Comparison of ENCODE assay signal across 10 mouse cellular contexts in genomic region chr9:61445711-61446222, GRCm38 (mm10).
DNase-seq lines count a peak whose midpoint lies in the region; ATAC-seq and TF ChIP-seq lines count a peak whose summit lies in the region.
"Had no signal": no experiment of that assay in that cellular context is flagged by ENCODE, and none has a peak within 500 bp of the region (broad histone marks: within the 10 kb centered on the region; RNA-seq: fewer than 3 reads in every experiment).

No protein-coding gene starts in this region.

- intact Hi-C loops in heart, postnatal 36 days (cut with DNase I), result no loop called here

- H3K4me3 ChIP-seq in heart, embryonic 11.5 days (ENCODE audit: low read depth, low read length), result no peak overlapping the region
- H3K4me3 ChIP-seq in ES-E14 (ENCODE audit: insufficient read depth in 1 of 2, low read depth in 1 of 2, low read length in 2 of 2, poor library complexity in 1 of 2, severe bottlenecking in 1 of 2), result no peak overlapping the region
- no peak overlapping the region for H3K4me3 ChIP-seq in embryonic facial prominence, embryonic 11.5 days (ENCODE audit: low read depth, low read length)

- WGBS in heart, embryonic 11.5 days (ENCODE audit: insufficient replicate concordance), result 9% methylated on average over 5 of the region's 5 CpGs
- WGBS in embryonic facial prominence, embryonic 11.5 days, result 5% methylated on average over 5 of the region's 5 CpGs

- peaks cover 5% of the 10 kb centered on the region; the same call in 1 of the 2 replicates for H3K4me1 ChIP-seq in heart, embryonic 11.5 days (ENCODE audit: control insufficient read depth, insufficient read depth, low read length)
- peaks cover 0 to 11% of the 10 kb centered on the region in 2 experiments; a peak in 2 of 4 replicates for H3K4me1 ChIP-seq in ES-E14 (ENCODE audit: control insufficient read depth in 2 of 2, insufficient read depth in 2 of 2, low read length in 2 of 2, poor library complexity in 1 of 2)
- peaks cover 6% of the 10 kb centered on the region for H3K4me1 ChIP-seq in embryonic facial prominence, embryonic 11.5 days (ENCODE audit: control insufficient read depth, insufficient read depth, low read length)

- H3K27me3 ChIP-seq in heart, embryonic 11.5 days (ENCODE audit: control insufficient read depth, insufficient read depth, low read length), result peaks cover 14% of the 10 kb centered on the region
- no peaks in the 10 kb centered on the region for H3K27me3 ChIP-seq in embryonic facial prominence, embryonic 11.5 days (ENCODE audit: control insufficient read depth, insufficient read depth, low read length)

- no peaks in the 10 kb centered on the region for H3K9me3 ChIP-seq in heart, embryonic 11.5 days (replicated peaks; ENCODE audit: control insufficient read depth, low read length)
- H3K9me3 ChIP-seq in ES-E14 (ENCODE audit: control insufficient read depth, insufficient read depth, low read depth, low read length), result no peaks in the 10 kb centered on the region
- no peaks in the 10 kb centered on the region for H3K9me3 ChIP-seq in embryonic facial prominence, embryonic 11.5 days (replicated peaks; ENCODE audit: control insufficient read depth, low read length)

- no peak overlapping the region for H3K9ac ChIP-seq in heart, embryonic 11.5 days (ENCODE audit: low read depth, low read length)
- H3K9ac ChIP-seq in ES-E14 (ENCODE audit: insufficient read depth, low read depth, low read length, poor library complexity, severe bottlenecking), result no peak overlapping the region
- 0 out of 2 replicates have a peak overlapping the region, but pooled peaks have one; percentile 5 for H3K9ac ChIP-seq in embryonic facial prominence, embryonic 11.5 days (replicated peaks; ENCODE audit: low read length)

- peak; percentile 48 to 77 for DNase-seq in heart, adult 18-20 months
- peak; percentile 41 for DNase-seq in ES-E14 (ENCODE audit: low read depth, low spot score)
- peak; percentile 75 for DNase-seq in embryonic facial prominence, embryonic 11.5 days (ENCODE audit: low spot score)
- DNase-seq in heart, postnatal 36 days, result peak; percentile 32 to 36
- DNase-seq in layer of hippocampus, postnatal 36 days, result no peak
- DNase-seq in frontal cortex, postnatal 25 days (ENCODE audit: low spot score in 2 of 2), result no peak
- no peak for DNase-seq in ovary, postnatal 36 days (ENCODE audit: low spot score)
- DNase-seq: kidney, adult 8-10 months; lung, postnatal 36 days had no signal

- ATAC-seq in heart, embryonic 11.5 days (replicated peaks; ENCODE audit: insufficient number of reproducible peaks, low FRiP score, low TSS enrichment), result no peak
- ATAC-seq in embryonic facial prominence, embryonic 11.5 days (replicated peaks; ENCODE audit: insufficient number of reproducible peaks, low FRiP score, low TSS enrichment, low read depth), result peak; percentile 77

- no peak overlapping the region for H3K4me2 ChIP-seq in heart, embryonic 11.5 days
- no peak overlapping the region for H3K4me2 ChIP-seq in embryonic facial prominence, embryonic 11.5 days (ENCODE audit: low read depth, low read length)

- in situ Hi-C loops in ES-E14 (cut with MboI; ENCODE audit: low sequenced_read_pairs in 2 of 2, unreplicated experiment in 2 of 2), result no loop called here

- no peaks in the 10 kb centered on the region for H3K36me3 ChIP-seq in heart, embryonic 11.5 days (ENCODE audit: control insufficient read depth, insufficient read depth, low read length)
- H3K36me3 ChIP-seq in ES-E14 (ENCODE audit: control insufficient read depth, insufficient read depth, low read length, poor library complexity, severe bottlenecking), result no peaks in the 10 kb centered on the region
- no peaks in the 10 kb centered on the region for H3K36me3 ChIP-seq in embryonic facial prominence, embryonic 11.5 days (replicated peaks; ENCODE audit: control insufficient read depth, insufficient read depth, low read depth, low read length)

- H3K27ac ChIP-seq in heart, embryonic 11.5 days (ENCODE audit: low read depth, low read length), result no peak overlapping the region
- H3K27ac ChIP-seq in ES-E14 (ENCODE audit: insufficient read depth, low read depth, low read length, poor library complexity, severe bottlenecking), result no peak overlapping the region
- H3K27ac ChIP-seq in embryonic facial prominence, embryonic 11.5 days (replicated peaks; ENCODE audit: low read depth, low read length), result 0 out of 2 replicates have a peak overlapping the region, but pooled peaks have one; percentile 2

TF ChIP-seq in ES-E14, 5 proteins besides CTCF, POLR2A, EP300 and RAD21:
- no peak for TF ChIP-seq MAFK (IDR thresholded peaks at IDR 0.05; ENCODE audit: insufficient read depth, low read depth, low read length)
- no peak for TF ChIP-seq ZNF384 (IDR thresholded peaks at IDR 0.05; ENCODE audit: low read depth, low read length)
- no peak for TF ChIP-seq CHD2 (IDR thresholded peaks at IDR 0.05; ENCODE audit: low read depth, low read length)
- TF ChIP-seq ZC3H11A (IDR thresholded peaks at IDR 0.05; ENCODE audit: borderline replicate concordance, low read depth, low read length), result no peak
- no peak for TF ChIP-seq HCFC1 (IDR thresholded peaks at IDR 0.05; ENCODE audit: borderline replicate concordance, insufficient read depth, low read length)

Comparison
In these comparisons a context has a peak if more than half of its experiments do, and no peak if none do; other contexts are left out.
1. DNase-seq: peak in heart, adult 18-20 months (2 of 2), ES-E14 (single experiment), embryonic facial prominence, embryonic 11.5 days (single experiment) and heart, postnatal 36 days (2 of 2); none in layer of hippocampus, postnatal 36 days (0 of 2), frontal cortex, postnatal 25 days (0 of 2) and ovary, postnatal 36 days (single experiment).